Mouse (Mus musculus): Measurements from ENCODE around the gene Adrb1. TPM values are rescaled to one million over a fixed set of nuclear protein-coding genes. Genes with fewer than 3 reads are reported as not detected.

Adrb1 gene
- polyA plus RNA-seq, 1 experiment: 0.60 TPM

DNA sequence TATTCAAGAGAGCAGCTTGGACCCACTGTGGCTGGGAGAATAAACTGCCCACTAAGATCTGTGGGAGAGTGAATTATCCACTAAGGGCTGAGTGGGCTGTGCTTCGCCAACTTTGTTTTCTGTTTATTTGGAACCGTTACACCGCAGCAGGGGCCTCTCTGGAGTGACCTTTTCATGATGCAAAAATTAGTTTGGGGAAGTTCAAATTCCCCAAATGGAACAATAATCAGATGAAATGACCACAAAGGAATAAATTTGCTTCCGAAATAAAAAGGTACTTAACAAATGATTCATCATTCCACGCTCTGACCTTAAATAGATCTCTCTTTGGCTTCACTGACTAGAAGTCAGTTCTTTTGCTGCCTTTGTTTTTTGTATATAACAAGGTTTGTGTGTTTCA, 8.4 kb upstream of the Adrb1 start:
- TF ChIP-seq POLR2AphosphoS2 (IDR thresholded peaks at IDR 0.05; ENCODE audit: insufficient read length, low read depth) (no peak), MAX (IDR thresholded peaks at IDR 0.05; ENCODE audit: low read depth) (no peak), TCF3 (IDR thresholded peaks at IDR 0.05; ENCODE audit: insufficient read length, low read depth) (no peak), USF1 (IDR thresholded peaks at IDR 0.05; ENCODE audit: low read depth) (no peak)
- H3ac ChIP-seq (ENCODE audit: control insufficient read depth, insufficient read length): no peak overlapping the region
- H3K4me2 ChIP-seq (ENCODE audit: low read depth): no peak overlapping the region
- no peaks in the 10 kb centered on the region for H3K36me3 ChIP-seq (ENCODE audit: control insufficient read depth, insufficient read depth)
- no peaks in the 10 kb centered on the region for H3K79me2 ChIP-seq (ENCODE audit: control insufficient read depth, insufficient read depth)
- no peaks in the 10 kb centered on the region for H3K27me3 ChIP-seq (ENCODE audit: control insufficient read depth, insufficient read depth, insufficient read length)
- H3K4me3 ChIP-seq: no peak overlapping the region

DNA sequence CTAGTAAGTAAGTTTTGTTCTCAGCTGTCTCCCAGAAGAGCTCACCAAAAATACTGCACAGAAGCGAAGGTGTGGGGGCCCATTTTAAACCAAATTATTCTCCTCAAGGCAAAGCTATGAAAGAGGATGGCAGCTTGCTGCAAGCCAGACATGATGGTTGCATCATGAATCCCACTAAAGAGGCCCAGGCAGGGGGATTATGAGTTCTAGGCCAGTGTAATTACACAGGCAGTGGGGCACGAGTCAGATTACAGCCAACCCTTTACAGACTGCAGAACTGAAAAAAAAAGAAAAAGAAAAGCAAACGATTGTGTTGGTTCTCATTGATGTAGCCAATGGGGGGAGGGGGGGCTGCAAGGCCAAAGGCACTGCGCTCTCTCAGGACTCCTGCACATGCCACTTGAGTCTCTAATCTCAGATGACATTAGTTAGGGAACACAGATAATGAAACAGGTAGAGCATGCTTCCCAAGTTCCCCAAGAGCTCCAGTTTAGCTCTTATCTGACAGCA, 7.3 kb upstream of the Adrb1 start:
- H3K36me3 ChIP-seq (ENCODE audit: control insufficient read depth, insufficient read depth): no peaks in the 10 kb centered on the region
- H3K4me2 ChIP-seq (ENCODE audit: low read depth): no peak overlapping the region
- no peak for TF ChIP-seq SRF (IDR thresholded peaks at IDR 0.05; ENCODE audit: control insufficient read depth, insufficient read length, low read depth)
- TF ChIP-seq E2F4 (IDR thresholded peaks at IDR 0.05; ENCODE audit: insufficient read depth): no peak
- no peak for TF ChIP-seq MAX (IDR thresholded peaks at IDR 0.05; ENCODE audit: low read depth)
- no peak for TF ChIP-seq TCF3 (IDR thresholded peaks at IDR 0.05; ENCODE audit: insufficient read length, low read depth)
- no peak for TF ChIP-seq TCF12 (IDR thresholded peaks at IDR 0.05; ENCODE audit: insufficient read depth, poor library complexity, severe bottlenecking)
- no peak overlapping the region for H3ac ChIP-seq (ENCODE audit: control insufficient read depth, insufficient read length)
- H3K27me3 ChIP-seq (ENCODE audit: control insufficient read depth, insufficient read depth, insufficient read length): no peaks in the 10 kb centered on the region
- no peak overlapping the region for H3K4me3 ChIP-seq
- no peaks in the 10 kb centered on the region for H3K79me2 ChIP-seq (ENCODE audit: control insufficient read depth, insufficient read depth)

DNA sequence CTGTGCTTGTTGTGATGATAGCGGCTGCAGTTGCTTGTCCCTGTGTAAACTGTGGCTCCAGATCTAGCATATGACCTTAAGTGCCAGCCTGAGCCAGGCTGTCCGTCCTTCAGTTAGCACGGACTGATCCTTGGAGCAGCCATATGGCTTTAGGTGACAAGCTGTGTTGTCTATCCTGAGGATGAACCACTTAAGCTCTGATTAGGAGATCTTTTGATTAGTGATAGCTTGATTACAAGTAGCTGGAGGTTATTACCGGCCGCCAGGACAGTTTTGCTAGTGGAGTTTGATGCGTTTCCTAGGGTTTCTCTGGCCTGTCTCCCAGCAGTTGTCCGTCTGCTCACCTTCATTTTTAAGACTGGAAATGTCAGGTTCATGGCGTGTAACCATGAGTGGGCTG, 4.0 kb upstream of the Adrb1 start:
- H3K4me3 ChIP-seq: no peak overlapping the region
- TF ChIP-seq TCF3 (IDR thresholded peaks at IDR 0.05; ENCODE audit: insufficient read length, low read depth) (no peak), MYOD1 (IDR thresholded peaks at IDR 0.05; ENCODE audit: control insufficient read depth in 1 of 3, insufficient read length in 2 of 3, low read depth in 2 of 3) (no peak), SRF (IDR thresholded peaks at IDR 0.05; ENCODE audit: control insufficient read depth, insufficient read length, low read depth) (no peak), POLR2AphosphoS2 (IDR thresholded peaks at IDR 0.05; ENCODE audit: insufficient read length, low read depth) (no peak), E2F4 (IDR thresholded peaks at IDR 0.05; ENCODE audit: insufficient read depth) (no peak), USF1 (IDR thresholded peaks at IDR 0.05; ENCODE audit: low read depth) (no peak), REST (IDR thresholded peaks at IDR 0.05; ENCODE audit: insufficient read depth, insufficient read length) (no peak), TCF12 (IDR thresholded peaks at IDR 0.05; ENCODE audit: insufficient read depth, poor library complexity, severe bottlenecking) (no peak), MAX (IDR thresholded peaks at IDR 0.05; ENCODE audit: low read depth) (no peak), MYOG (IDR thresholded peaks at IDR 0.05; ENCODE audit: control insufficient read depth in 1 of 3, insufficient read depth in 1 of 3, insufficient read length in 2 of 3, low read depth in 2 of 3) (no peak), POLR2A (IDR thresholded peaks at IDR 0.05; ENCODE audit: insufficient read length, low read depth) (no peak), CEBPB (IDR thresholded peaks at IDR 0.05; ENCODE audit: insufficient read depth, poor library complexity, severe bottlenecking) (no peak)
- H3K36me3 ChIP-seq (ENCODE audit: control insufficient read depth, insufficient read depth): no peaks in the 10 kb centered on the region
- H3K79me2 ChIP-seq (ENCODE audit: control insufficient read depth, insufficient read depth): no peaks in the 10 kb centered on the region
- H3ac ChIP-seq (ENCODE audit: control insufficient read depth, insufficient read length): no peak overlapping the region
- peaks cover 9% of the 10 kb centered on the region for H3K27me3 ChIP-seq (ENCODE audit: control insufficient read depth, insufficient read depth, insufficient read length)
- H3K4me2 ChIP-seq (ENCODE audit: low read depth): no peak overlapping the region

DNA sequence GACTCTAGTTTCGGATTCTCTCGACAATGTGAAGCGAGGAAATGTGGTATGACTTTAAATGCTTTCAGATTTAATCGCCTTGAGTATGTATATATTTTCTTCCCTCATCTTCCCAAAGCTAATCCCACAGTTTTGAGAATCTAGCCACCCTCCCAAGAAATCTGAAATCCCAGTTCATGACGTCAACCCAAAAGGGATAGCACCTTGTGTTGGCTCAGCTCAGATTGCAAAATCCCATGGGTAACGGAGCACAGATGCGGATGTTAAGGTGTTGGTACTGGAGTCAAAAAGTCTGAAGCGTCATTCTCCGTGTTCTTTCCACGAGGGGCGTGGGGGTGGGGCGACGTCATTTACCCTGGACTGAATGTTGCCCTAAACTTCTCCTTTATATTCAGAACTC, 1.1 kb upstream of the Adrb1 start:
- H3K27me3 ChIP-seq (ENCODE audit: control insufficient read depth, insufficient read depth, insufficient read length): peaks cover 17% of the 10 kb centered on the region
- peak overlapping the region; percentile 18 for H3K4me3 ChIP-seq
- no peaks in the 10 kb centered on the region for H3K36me3 ChIP-seq (ENCODE audit: control insufficient read depth, insufficient read depth)
- H3ac ChIP-seq (ENCODE audit: control insufficient read depth, insufficient read length): no peak overlapping the region
- H3K4me2 ChIP-seq (ENCODE audit: low read depth): peak overlapping the region; percentile 79
- TF ChIP-seq POLR2A (IDR thresholded peaks at IDR 0.05; ENCODE audit: insufficient read length, low read depth) (no peak), USF1 (IDR thresholded peaks at IDR 0.05; ENCODE audit: low read depth) (no peak), MYOD1 (IDR thresholded peaks at IDR 0.05; ENCODE audit: control insufficient read depth in 1 of 3, insufficient read length in 2 of 3, low read depth in 2 of 3) (no peak), TCF12 (IDR thresholded peaks at IDR 0.05; ENCODE audit: insufficient read depth, poor library complexity, severe bottlenecking) (no peak), MYOG (IDR thresholded peaks at IDR 0.05; ENCODE audit: control insufficient read depth in 1 of 3, insufficient read depth in 1 of 3, insufficient read length in 2 of 3, low read depth in 2 of 3) (no peak), MAX (IDR thresholded peaks at IDR 0.05; ENCODE audit: low read depth) (no peak), SRF (IDR thresholded peaks at IDR 0.05; ENCODE audit: control insufficient read depth, insufficient read length, low read depth) (no peak), E2F4 (IDR thresholded peaks at IDR 0.05; ENCODE audit: insufficient read depth) (no peak)
- no peaks in the 10 kb centered on the region for H3K79me2 ChIP-seq (ENCODE audit: control insufficient read depth, insufficient read depth)

DNA sequence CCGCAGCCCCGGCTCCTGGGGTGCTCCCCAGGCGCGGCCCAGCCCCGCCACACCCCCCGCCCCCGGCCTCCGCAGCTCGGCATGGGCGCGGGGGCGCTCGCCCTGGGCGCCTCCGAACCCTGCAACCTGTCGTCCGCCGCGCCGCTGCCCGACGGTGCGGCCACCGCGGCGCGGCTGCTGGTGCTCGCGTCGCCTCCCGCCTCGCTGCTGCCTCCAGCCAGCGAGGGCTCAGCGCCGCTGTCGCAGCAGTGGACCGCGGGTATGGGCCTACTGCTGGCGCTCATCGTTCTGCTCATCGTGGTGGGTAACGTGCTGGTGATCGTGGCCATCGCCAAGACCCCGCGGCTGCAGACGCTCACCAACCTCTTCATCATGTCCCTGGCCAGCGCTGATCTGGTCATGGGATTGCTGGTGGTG, 300 bp downstream of the Adrb1 start:
- peak overlapping the region; percentile 60 for H3K4me2 ChIP-seq (ENCODE audit: low read depth)
- peak overlapping the region; percentile 18 for H3K4me3 ChIP-seq
- no peak for TF ChIP-seq CEBPB (IDR thresholded peaks at IDR 0.05; ENCODE audit: insufficient read depth, poor library complexity, severe bottlenecking)
- no peak for TF ChIP-seq TCF12 (IDR thresholded peaks at IDR 0.05; ENCODE audit: insufficient read depth, poor library complexity, severe bottlenecking)
- no peak for TF ChIP-seq POLR2A (IDR thresholded peaks at IDR 0.05; ENCODE audit: insufficient read length, low read depth)
- no peak for TF ChIP-seq E2F4 (IDR thresholded peaks at IDR 0.05; ENCODE audit: insufficient read depth)
- no peak for TF ChIP-seq USF1 (IDR thresholded peaks at IDR 0.05; ENCODE audit: low read depth)
- no peak for TF ChIP-seq TCF3 (IDR thresholded peaks at IDR 0.05; ENCODE audit: insufficient read length, low read depth)
- peak in 1 of 3 experiments; percentile 6 for TF ChIP-seq MYOD1 (IDR thresholded peaks at IDR 0.05; ENCODE audit: control insufficient read depth in 1 of 3, insufficient read length in 2 of 3, low read depth in 2 of 3)
- H3K79me2 ChIP-seq (ENCODE audit: control insufficient read depth, insufficient read depth): no peaks in the 10 kb centered on the region
- no peaks in the 10 kb centered on the region for H3K36me3 ChIP-seq (ENCODE audit: control insufficient read depth, insufficient read depth)
- H3ac ChIP-seq (ENCODE audit: control insufficient read depth, insufficient read length): peak overlapping the region; percentile 12
- peaks cover 17% of the 10 kb centered on the region for H3K27me3 ChIP-seq (ENCODE audit: control insufficient read depth, insufficient read depth, insufficient read length)

All from myocyte (in vitro differentiated cells).